Mouse (Mus musculus) C2C12 (cell line): Measurements from ENCODE around the gene Tmem39a. TPM values are rescaled to one million over a fixed set of nuclear protein-coding genes. Genes with fewer than 3 reads are reported as not detected.

Experiments used
- H3K27me3 ChIP-seq: one replicate; pipeline ENCODE4 v1.6.1; 2011; ENCODE audit not compliant: control insufficient read depth, insufficient read depth, insufficient read length
- H3K36me3 ChIP-seq: one replicate; pipeline ENCODE4 v1.6.1; 2011; ENCODE audit not compliant: control insufficient read depth, insufficient read depth
- H3K4me3 ChIP-seq: one replicate; pipeline ENCODE4 v1.5.1; 2011; ENCODE audit warnings: mild to moderate bottlenecking, control low read depth; ENCODE audit not compliant: poor library complexity, insufficient read depth, severe bottlenecking
- H3K79me2 ChIP-seq: one replicate; pipeline ENCODE4 v1.6.1; 2011; ENCODE audit not compliant: control insufficient read depth, insufficient read depth
- H3K79me3 ChIP-seq: one replicate; pipeline ENCODE4 v1.6.1; 2011; ENCODE audit warnings: low read depth, control low read depth
- H3ac ChIP-seq: one replicate; pipeline ENCODE3; 2011; ENCODE audit warnings: low read depth; ENCODE audit not compliant: control insufficient read depth, insufficient read length
- CEBPB ChIP-seq: IDR thresholded peaks from one replicate; pipeline ENCODE4 v1.6.1; 2011; ENCODE audit warnings: low read depth, mild to moderate bottlenecking, control low read depth, moderate library complexity
- CTCF ChIP-seq: IDR thresholded peaks from one replicate; pipeline ENCODE4 v1.5.1; 2011; ENCODE audit not compliant: control insufficient read depth, insufficient read depth, insufficient read length
- FOSL1 ChIP-seq: IDR thresholded peaks from one replicate; pipeline ENCODE4 v1.8.0; 2011; ENCODE audit warnings: mild to moderate bottlenecking, low read length; ENCODE audit not compliant: poor library complexity, insufficient read depth, severe bottlenecking
- MAX ChIP-seq: IDR thresholded peaks from one replicate; pipeline ENCODE4 v1.6.1; 2011; ENCODE audit warnings: mild to moderate bottlenecking, control low read depth
- MYOD1 ChIP-seq: IDR thresholded peaks from one replicate; pipeline ENCODE4 v1.6.1; 2011; ENCODE audit warnings: low read depth; ENCODE audit not compliant: control insufficient read depth, insufficient read length
- MYOG ChIP-seq: IDR thresholded peaks from one replicate; pipeline ENCODE4 v1.6.1; 2011; ENCODE audit not compliant: control insufficient read depth, insufficient read length; ENCODE audit errors: extremely low read depth
- USF1 ChIP-seq: IDR thresholded peaks from one replicate; pipeline ENCODE4 v1.6.1; 2011; ENCODE audit warnings: low read depth, mild to moderate bottlenecking, control low read depth, moderate library complexity
- polyA plus RNA-seq: library from polyadenylated mRNA; unstranded; fragments of >200 nt; fragmentation: generic; extraction: Trizol; gene quantifications from one replicate; pipeline ENCODE4 v1.2.1, GENCODE M21; 2012; ENCODE audit warnings: missing spikeins

The Tmem39a gene
- polyA plus RNA-seq, 1 experiment: 56.9 TPM

DNA sequence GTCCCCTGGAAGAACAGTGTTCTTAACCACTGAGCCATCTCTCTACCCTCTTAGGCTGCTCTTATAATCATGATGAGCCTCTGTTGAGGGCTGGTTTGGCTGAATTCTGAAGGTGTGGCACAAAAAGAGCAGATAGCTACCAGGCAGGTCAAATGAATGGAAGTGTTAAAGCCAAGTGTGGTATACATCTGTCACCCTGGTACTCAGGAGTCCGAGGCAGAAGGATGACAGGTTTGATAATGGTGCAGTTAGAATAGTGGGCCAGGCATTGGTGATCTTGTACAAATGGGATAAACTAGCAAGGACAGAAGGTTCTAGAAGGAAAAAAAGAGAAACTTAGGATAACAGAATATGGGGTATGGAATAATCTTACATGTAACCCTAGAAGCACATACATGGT is 35.9 kb downstream of the Tmem39a start:
- Histone ChIP-seq H3ac (no peak overlapping the region), H3K27me3 (no peaks in the 10 kb centered on the region), H3K4me3 (no peak overlapping the region), H3K79me2 (no peaks in the 10 kb centered on the region), H3K79me3 (no peaks in the 10 kb centered on the region), H3K36me3 (peaks cover 38% of the 10 kb centered on the region)
- TF ChIP-seq MAX (no peak), USF1 (no peak), MYOD1 (no peak), CEBPB (no peak), CTCF (no peak), MYOG (no peak), FOSL1 (no peak)

DNA sequence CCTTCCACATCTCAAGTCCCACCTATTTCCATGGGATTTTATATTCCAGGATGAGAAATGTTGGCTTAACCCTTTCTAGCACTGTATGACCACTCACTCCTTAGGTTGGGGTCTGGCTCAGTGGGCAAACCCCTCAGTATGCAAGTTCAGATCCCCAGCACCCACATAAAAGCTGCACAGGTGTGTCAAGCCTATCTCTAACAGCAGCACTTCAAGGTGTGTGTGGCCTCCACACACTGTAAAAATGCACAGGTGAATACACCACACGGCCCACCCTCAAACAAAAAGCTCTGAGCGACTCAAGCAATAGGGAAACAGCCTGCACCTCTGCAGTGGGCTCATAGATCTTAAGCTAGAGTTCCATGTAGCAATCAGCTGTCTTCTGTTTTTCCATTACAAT is 37.6 kb downstream of the Tmem39a start:
- peaks cover 39% of the 10 kb centered on the region for H3K36me3 ChIP-seq
- no peak overlapping the region for H3ac ChIP-seq

DNA sequence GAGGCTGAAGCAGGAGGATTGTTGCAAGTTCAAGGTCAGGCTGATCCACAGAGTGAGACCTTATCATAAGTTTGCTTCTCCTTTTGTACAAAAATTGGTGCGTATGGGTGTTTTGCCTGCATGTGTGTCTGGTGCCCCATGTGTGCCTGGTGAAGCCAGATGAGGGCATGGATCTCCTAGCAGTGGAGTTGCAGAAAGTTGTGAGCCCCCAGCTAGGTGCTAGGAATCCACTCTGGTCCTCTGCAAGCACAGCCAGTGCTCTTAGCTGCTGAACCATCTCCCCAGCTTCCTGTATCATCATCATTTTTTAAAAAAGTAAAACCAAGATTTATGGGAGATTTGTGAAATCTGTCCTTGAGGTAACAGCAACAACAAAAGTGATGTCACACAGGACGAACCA is 38.2 kb downstream of the Tmem39a start:
- peaks cover 37% of the 10 kb centered on the region for H3K36me3 ChIP-seq
- no peaks in the 10 kb centered on the region for H3K79me3 ChIP-seq
- TF ChIP-seq CEBPB: no peak
- TF ChIP-seq MAX: no peak
- TF ChIP-seq USF1: no peak
- no peak for TF ChIP-seq MYOD1
- TF ChIP-seq CTCF: no peak
- no peak for TF ChIP-seq FOSL1
- TF ChIP-seq MYOG: no peak
- H3K27me3 ChIP-seq: no peaks in the 10 kb centered on the region
- H3K79me2 ChIP-seq: no peaks in the 10 kb centered on the region
- no peak overlapping the region for H3ac ChIP-seq
- H3K4me3 ChIP-seq: no peak overlapping the region

More for the DNA sequence above, 37.6 kb downstream of the Tmem39a start:
- no peak for TF ChIP-seq MAX
- no peak for TF ChIP-seq FOSL1
- TF ChIP-seq CTCF: no peak
- TF ChIP-seq MYOD1: no peak
- TF ChIP-seq CEBPB: no peak
- no peak for TF ChIP-seq USF1
- TF ChIP-seq MYOG: no peak
- Histone ChIP-seq H3K4me3 (no peak overlapping the region), H3K79me3 (no peaks in the 10 kb centered on the region), H3K79me2 (no peaks in the 10 kb centered on the region), H3K27me3 (no peaks in the 10 kb centered on the region)

DNA sequence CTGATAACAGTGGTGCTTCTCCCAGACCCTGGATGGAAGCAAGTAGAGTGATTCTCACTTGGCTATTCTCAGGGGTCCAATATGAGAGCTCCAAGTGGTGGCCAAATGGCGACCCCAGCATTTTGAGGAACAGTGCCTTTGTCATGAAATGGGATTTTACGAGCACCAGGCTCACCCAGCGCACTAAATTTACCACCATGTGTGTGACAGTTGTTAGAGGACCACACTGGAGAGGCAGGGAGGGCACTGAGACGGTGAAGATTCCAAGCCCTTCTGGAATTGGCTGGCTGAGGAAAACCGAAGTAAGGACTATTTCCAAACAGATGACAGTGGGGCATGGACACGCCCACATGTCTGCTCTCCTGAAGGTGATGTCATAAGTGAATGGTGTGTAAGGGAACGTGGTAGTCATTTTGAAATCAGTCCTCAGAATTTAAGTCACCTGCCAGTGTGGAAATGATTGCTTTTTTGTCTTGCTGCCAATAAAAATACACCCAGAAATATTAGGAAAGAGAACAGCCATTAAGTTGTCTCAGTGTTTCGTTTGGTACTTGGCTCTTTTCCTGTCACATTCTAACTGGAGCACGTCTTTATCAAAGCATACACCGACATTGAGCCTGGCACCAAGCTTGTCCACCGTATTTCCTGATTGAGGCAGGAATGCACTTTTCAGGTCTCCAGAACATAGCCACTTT is 40.6 kb downstream of the Tmem39a start:
- Histone ChIP-seq H3K36me3 (peaks cover 48% of the 10 kb centered on the region), H3ac (no peak overlapping the region), H3K27me3 (no peaks in the 10 kb centered on the region), H3K79me3 (no peaks in the 10 kb centered on the region), H3K4me3 (no peak overlapping the region), H3K79me2 (no peaks in the 10 kb centered on the region)
- no peak for TF ChIP-seq MYOG
- TF ChIP-seq CTCF: no peak
- no peak for TF ChIP-seq FOSL1
- no peak for TF ChIP-seq CEBPB
- no peak for TF ChIP-seq USF1
- TF ChIP-seq MYOD1: no peak
- TF ChIP-seq MAX: no peak

DNA sequence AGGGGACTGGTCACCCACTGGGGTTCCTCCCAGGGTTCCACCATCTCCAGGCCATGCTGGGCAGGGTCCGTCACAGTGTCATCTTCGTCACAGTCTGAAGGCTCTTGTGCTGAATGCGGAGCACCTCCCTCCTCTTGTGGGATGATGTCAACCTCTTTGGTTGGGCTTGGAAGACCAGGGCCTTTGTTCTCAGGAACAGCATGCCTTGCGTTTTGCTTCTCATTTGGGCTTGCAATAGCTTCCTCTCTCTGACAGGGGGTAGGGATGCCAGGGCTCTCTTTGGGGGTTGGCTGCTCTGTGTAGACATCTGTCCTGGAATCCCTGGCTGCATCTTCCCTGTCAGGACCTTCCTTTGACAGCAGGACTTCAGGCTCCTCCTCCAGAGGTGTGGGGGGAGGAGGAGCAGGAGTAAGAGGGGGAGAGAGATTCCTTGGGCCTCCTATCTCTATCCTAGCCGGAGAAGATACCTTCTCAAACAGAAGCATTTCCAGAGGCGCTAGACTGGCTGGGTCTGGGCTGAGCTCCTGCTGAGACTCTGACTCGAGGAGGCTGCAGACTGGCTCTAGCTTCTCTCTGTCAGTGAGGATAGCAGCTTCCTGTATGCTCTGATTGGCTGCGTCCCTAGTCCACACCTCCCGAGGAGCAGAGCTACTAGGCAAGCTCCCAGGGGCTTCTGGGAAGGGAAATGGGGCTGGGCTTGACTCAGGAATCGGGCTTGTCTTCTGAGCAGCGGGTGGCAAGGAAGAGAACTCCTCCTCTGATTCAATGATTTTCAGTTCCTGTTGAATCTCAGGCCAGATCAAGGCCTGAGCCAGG is 44.7 kb downstream of the Tmem39a start:
- peaks cover 79% of the 10 kb centered on the region for H3K36me3 ChIP-seq
- H3K4me3 ChIP-seq: no peak overlapping the region
- no peaks in the 10 kb centered on the region for H3K79me2 ChIP-seq
- no peak overlapping the region for H3ac ChIP-seq
- no peaks in the 10 kb centered on the region for H3K27me3 ChIP-seq
- no peaks in the 10 kb centered on the region for H3K79me3 ChIP-seq
- TF ChIP-seq USF1 (no peak), CEBPB (no peak), MAX (no peak), CTCF (no peak), MYOG (no peak)

DNA sequence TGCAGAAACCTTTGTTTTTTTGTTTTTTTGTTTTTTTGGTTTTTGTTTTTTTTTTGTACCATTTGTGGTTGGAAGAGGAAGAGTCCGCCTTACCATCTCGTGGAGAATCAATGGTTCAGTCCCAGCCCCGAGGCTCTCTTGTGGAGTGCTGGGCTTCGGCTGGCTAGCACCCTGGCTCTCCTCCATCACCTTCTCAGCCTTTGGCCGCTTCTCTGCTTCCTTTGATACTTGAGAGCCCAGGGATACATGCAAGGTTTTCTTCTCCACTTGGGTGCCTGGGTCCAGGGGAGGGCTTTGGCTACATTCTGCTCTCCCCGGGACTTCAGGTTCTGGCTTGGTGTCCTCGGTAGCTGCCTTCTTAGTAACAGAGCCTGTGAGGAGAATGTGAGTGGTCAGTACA is 48.0 kb downstream of the Tmem39a start:
- H3ac ChIP-seq: no peak overlapping the region
- peaks cover 88% of the 10 kb centered on the region for H3K36me3 ChIP-seq
- H3K27me3 ChIP-seq: no peaks in the 10 kb centered on the region
- H3K4me3 ChIP-seq: no peak overlapping the region
- H3K79me3 ChIP-seq: no peaks in the 10 kb centered on the region
- no peaks in the 10 kb centered on the region for H3K79me2 ChIP-seq
- TF ChIP-seq USF1 (no peak), FOSL1 (no peak), CTCF (no peak), MYOD1 (no peak), MYOG (no peak), MAX (no peak), CEBPB (no peak)
